ENCODE assay signal across 9 mouse cellular contexts in the genomic region with DNA sequence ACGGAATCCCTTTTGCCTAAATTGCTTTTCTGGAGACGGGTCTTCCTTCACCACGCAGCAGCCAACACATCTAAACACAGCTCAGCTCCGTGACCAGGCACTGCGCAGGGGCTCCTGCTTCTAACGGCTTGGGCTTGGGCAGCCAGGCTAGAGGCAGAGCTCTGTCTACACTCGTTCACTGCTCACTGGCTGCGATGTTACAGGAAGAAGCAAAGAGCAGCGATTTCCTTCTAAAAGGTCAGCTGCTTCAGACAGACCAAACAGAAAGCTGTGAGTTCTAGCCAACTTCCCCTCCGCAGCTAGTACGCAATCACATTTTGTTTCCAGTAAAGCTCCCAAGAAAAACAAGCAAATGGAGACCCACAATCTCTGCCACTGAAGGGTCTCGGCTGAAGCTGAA. TPM values are rescaled to one million over a fixed set of nuclear protein-coding genes. Genes with fewer than 3 reads are reported as not detected.
A peak's percentile ranks its signal among the peaks of the same experiment; 100 is the strongest.
DNase-seq lines count a peak whose midpoint lies in the region; ATAC-seq lines count a peak whose summit lies in the region.
"Had no signal": no experiment of that assay in that cellular context is flagged by ENCODE, and none has a peak within 500 bp of the region (broad histone marks: within the 10 kb centered on the region; RNA-seq: fewer than 3 reads in every experiment).

No protein-coding gene starts in this region.

- H3K4me1 ChIP-seq in lung, embryonic 15.5 days, result peaks cover 4% of the 10 kb centered on the region
- peaks cover 5% of the 10 kb centered on the region for H3K4me1 ChIP-seq in hindbrain, embryonic 16.5 days (ENCODE audit: control insufficient read depth, insufficient read depth, low read depth, low read length)

- H3K9ac ChIP-seq in lung, embryonic 15.5 days, result no peak overlapping the region
- no peak overlapping the region for H3K9ac ChIP-seq in hindbrain, embryonic 16.5 days (ENCODE audit: low read depth, low read length)

- H3K4me3 ChIP-seq in lung, embryonic 15.5 days, result no peak overlapping the region
- H3K4me3 ChIP-seq in hindbrain, embryonic 16.5 days (ENCODE audit: low read length), result no peak overlapping the region
- H3K4me3 ChIP-seq: myocyte had no signal

- peak; percentile 49; the same call in 1 of the 2 replicates for ATAC-seq in lung, embryonic 15.5 days (ENCODE audit: borderline replicate concordance, extremely low read depth, low FRiP score, low TSS enrichment)
- ATAC-seq in hindbrain, embryonic 16.5 days, result no peak

- peak overlapping the region; percentile 36 for H3K4me2 ChIP-seq in lung, embryonic 15.5 days
- no peak overlapping the region for H3K4me2 ChIP-seq in hindbrain, embryonic 16.5 days (ENCODE audit: low read length)

- no peaks in the 10 kb centered on the region for H3K36me3 ChIP-seq in lung, embryonic 15.5 days
- H3K36me3 ChIP-seq in splenic B cell, adult 2 months (ENCODE audit: control insufficient read depth, insufficient read depth, low read length, poor library complexity, severe bottlenecking), result no peaks in the 10 kb centered on the region
- H3K36me3 ChIP-seq in hindbrain, embryonic 16.5 days (ENCODE audit: control insufficient read depth, insufficient read depth, low read length), result no peaks in the 10 kb centered on the region

- peak; percentile 72 for DNase-seq in adrenal gland, adult 2 months
- no peak for DNase-seq in adrenal gland, postnatal 25 days
- peak; percentile 67 for DNase-seq in gastrocnemius, postnatal 25 days
- DNase-seq in kidney, adult 18-20 months, result peak; percentile 50
- peak; percentile 82 for DNase-seq in splenic B cell, adult 2 months (ENCODE audit: low read depth, low spot score)
- DNase-seq in left cerebral cortex, adult 8-10 months (ENCODE audit: low spot score in 2 of 2), result no peak

- no peak overlapping the region for H3K27ac ChIP-seq in lung, embryonic 15.5 days
- no peak overlapping the region; the same call in 1 of the 2 replicates for H3K27ac ChIP-seq in hindbrain, embryonic 16.5 days (ENCODE audit: low read depth, low read length)

- WGBS in lung, embryonic 15.5 days, result 37% methylated on average over 12 of the region's 12 CpGs
- 76% methylated on average over 12 of the region's 12 CpGs for WGBS in hindbrain, embryonic 16.5 days

- H3K27me3 ChIP-seq in lung, embryonic 15.5 days, result no peaks in the 10 kb centered on the region
- H3K27me3 ChIP-seq in splenic B cell, adult 2 months (ENCODE audit: control insufficient read depth, insufficient read depth, low read length, poor library complexity, severe bottlenecking), result no peaks in the 10 kb centered on the region
- no peaks in the 10 kb centered on the region for H3K27me3 ChIP-seq in hindbrain, embryonic 16.5 days (replicated peaks; ENCODE audit: control insufficient read depth, insufficient read depth, low read length)

- no peaks in the 10 kb centered on the region for H3K9me3 ChIP-seq in lung, embryonic 15.5 days
- H3K9me3 ChIP-seq in hindbrain, embryonic 16.5 days (ENCODE audit: control insufficient read depth, low read length), result no peaks in the 10 kb centered on the region

RNA-seq across cellular contexts. Expression of gene Stat5b, which starts 28.2 kb away (rescaled TPM):
- total RNA-seq in adrenal gland, adult 2 months (2021), result 10 to 100 TPM; 60.3 to 65.3 TPM
- 43.8 and 53.8 TPM in 2 replicates for polyA plus RNA-seq in adrenal gland, adult 2 months (2012; rRNA removed)
- total RNA-seq in adrenal gland, postnatal 25 days (2021), result 89.0 and 123 TPM in 2 replicates
- total RNA-seq in gastrocnemius, postnatal 25 days (2021), result 100 to 1,000 TPM in 1 of 2 experiments, 10 to 100 TPM in 1; 93.2 to 126 TPM
- 28.1 TPM in 2 replicates for polyA plus RNA-seq in lung, embryonic 15.5 days (2015; fragmentation: Nextera tagmentation; extraction: Ambion mirVana)
- total RNA-seq in left cerebral cortex, adult 8-10 months (2022), result 10 to 100 TPM; 26.8 to 30.9 (median 30.6) TPM
- 15.0 and 18.9 TPM in 2 replicates for polyA plus RNA-seq in hindbrain, embryonic 16.5 days (2015; fragmentation: Nextera tagmentation; extraction: Ambion mirVana)

RNA-seq across cellular contexts. Expression of gene Stat5a, which starts 36.8 kb away (rescaled TPM):
- total RNA-seq in adrenal gland, adult 2 months (2021), result 10 to 100 TPM; 27.0 to 38.0 TPM
- 45.1 and 51.2 TPM in 2 replicates for polyA plus RNA-seq in adrenal gland, adult 2 months (2012; rRNA removed)
- total RNA-seq in adrenal gland, postnatal 25 days (2021), result 43.8 and 54.5 TPM in 2 replicates
- total RNA-seq in gastrocnemius, postnatal 25 days (2021), result 10 to 100 TPM; 10.9 to 14.8 TPM
- polyA plus RNA-seq in lung, embryonic 15.5 days (2015; fragmentation: Nextera tagmentation; extraction: Ambion mirVana), result 8.2 and 9.5 TPM in 2 replicates
- 1 to 10 TPM; 2.0 to 2.8 (median 2.1) TPM for total RNA-seq in left cerebral cortex, adult 8-10 months (2022)
- polyA plus RNA-seq in hindbrain, embryonic 16.5 days (2015; fragmentation: Nextera tagmentation; extraction: Ambion mirVana), result 1.8 and 2.4 TPM in 2 replicates

RNA-seq across cellular contexts. Expression of gene Ghdc, which starts 51.6 kb away (rescaled TPM):
- total RNA-seq in adrenal gland, adult 2 months (2021), result 10 to 100 TPM; 21.6 to 26.0 TPM
- 26.8 and 27.6 TPM in 2 replicates for polyA plus RNA-seq in adrenal gland, adult 2 months (2012; rRNA removed)
- total RNA-seq in adrenal gland, postnatal 25 days (2021), result 21.0 and 32.1 TPM in 2 replicates
- 1 to 10 TPM; 4.8 to 4.9 TPM for total RNA-seq in gastrocnemius, postnatal 25 days (2021)
- polyA plus RNA-seq in lung, embryonic 15.5 days (2015; fragmentation: Nextera tagmentation; extraction: Ambion mirVana), result 6.1 and 6.4 TPM in 2 replicates
- total RNA-seq in left cerebral cortex, adult 8-10 months (2022), result 1 to 10 TPM; 6.6 to 9.2 (median 8.0) TPM
- polyA plus RNA-seq in hindbrain, embryonic 16.5 days (2015; fragmentation: Nextera tagmentation; extraction: Ambion mirVana), result 8.2 and 9.6 TPM in 2 replicates

RNA-seq across cellular contexts. Expression of gene Hcrt, which starts 59.6 kb away (rescaled TPM):
- not detected for total RNA-seq in adrenal gland, adult 2 months (2021)
- polyA plus RNA-seq in adrenal gland, adult 2 months (2012; rRNA removed), result not detected in 2 replicates
- not detected in 2 replicates for total RNA-seq in adrenal gland, postnatal 25 days (2021)
- total RNA-seq in gastrocnemius, postnatal 25 days (2021), result not detected
- polyA plus RNA-seq in lung, embryonic 15.5 days (2015; fragmentation: Nextera tagmentation; extraction: Ambion mirVana), result not detected in 2 replicates
- total RNA-seq in left cerebral cortex, adult 8-10 months (2022), result not detected
- polyA plus RNA-seq in hindbrain, embryonic 16.5 days (2015; fragmentation: Nextera tagmentation; extraction: Ambion mirVana), result 0.48 and 0.59 TPM in 2 replicates
- polyA plus RNA-seq: myocyte had no signal

Comparison
In these comparisons a context has a peak if more than half of its experiments do, and no peak if none do; other contexts are left out.
1. DNase-seq: peak in adrenal gland, adult 2 months (single experiment), gastrocnemius, postnatal 25 days (single experiment), kidney, adult 18-20 months (single experiment) and splenic B cell, adult 2 months (single experiment); none in adrenal gland, postnatal 25 days (single experiment) and left cerebral cortex, adult 8-10 months (0 of 2).